Mouse (Mus musculus): Measurements from ENCODE around the gene Hcn3. TPM values are rescaled to one million over a fixed set of nuclear protein-coding genes. Genes with fewer than 3 reads are reported as not detected.
"Not testable (repeated sequence)": the region's sequence is repeated elsewhere in the genome, so short reads cannot be mapped to it uniquely, and the experiment has no call there.

Gene Hcn3
- polyA plus RNA-seq, 1 experiment from 2014 or later: 59.3 TPM

DNA sequence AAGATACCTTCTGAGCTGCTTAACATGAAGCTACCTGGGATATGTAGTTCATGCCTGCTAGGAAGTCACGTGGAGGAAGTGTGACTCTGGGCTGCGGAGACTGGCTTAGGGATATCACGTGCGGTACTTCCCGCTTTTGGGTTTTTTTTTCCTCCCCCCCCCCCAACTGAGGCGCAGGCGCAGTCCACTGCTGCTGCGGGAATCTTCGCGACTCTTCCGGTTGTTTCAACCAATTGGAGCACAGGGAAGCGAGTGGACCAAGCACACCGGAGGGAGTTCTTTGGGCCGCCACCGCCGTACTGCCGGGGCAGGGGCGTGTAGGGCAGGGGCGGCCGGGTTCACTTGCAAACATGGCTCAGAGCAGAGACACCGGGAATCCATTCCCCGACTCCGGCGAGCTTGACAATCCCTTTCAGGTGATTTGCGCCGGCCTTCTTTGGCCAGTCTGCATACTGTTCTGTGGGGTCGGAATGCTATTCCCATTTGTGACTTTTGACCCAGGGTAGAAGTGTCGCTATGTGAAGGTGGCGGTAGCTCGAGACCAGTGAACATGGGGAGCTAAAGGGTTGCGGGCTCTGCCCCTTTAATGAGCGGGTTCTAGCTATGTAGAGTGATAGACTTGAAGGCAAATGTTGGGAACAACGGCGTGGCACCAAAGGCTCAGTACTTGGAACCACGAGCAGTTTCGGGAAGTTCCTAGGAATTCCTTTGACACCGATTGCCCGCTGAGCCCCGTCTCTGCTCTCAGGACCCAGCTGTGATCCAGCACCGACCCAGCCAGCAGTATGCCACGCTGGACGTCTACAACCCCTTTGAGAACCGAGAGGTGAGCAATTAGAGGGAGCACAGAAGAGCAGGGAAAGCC lies 17.5 kb upstream of the Hcn3 start, which contains the start of gene Scamp3:
Gene Scamp3, plus strand, starts transcription at position 232 of the 865 bp plus-strand sequence.
- peak within 1 kb of the TSS; percentile 77 for H3K9ac ChIP-seq (replicated peaks)
- H3K27ac ChIP-seq (replicated peaks): peak within 1 kb of the TSS; percentile 87
- under 1% methylated on average over 43 of the region's 43 CpGs for WGBS
- H3K36me3 ChIP-seq: peaks cover 76% of the 10 kb centered on the region
- peak within 1 kb of the TSS; percentile 90 for H3K4me2 ChIP-seq
- H3K4me3 ChIP-seq (replicated peaks): peak within 1 kb of the TSS; percentile 76
- no peaks in the 10 kb centered on the region for H3K27me3 ChIP-seq (replicated peaks)
- H3K9me3 ChIP-seq (replicated peaks): no peaks in the 10 kb centered on the region
- peak; percentile 95 for ATAC-seq (ENCODE audit: low FRiP score)
- peaks cover 21% of the 10 kb centered on the region for H3K4me1 ChIP-seq

- ATAC-seq (ENCODE audit: low FRiP score): no peak
These were observed 16.4 kb upstream of the Hcn3 start for GRCm38 (mm10) chr3:89176421-89176820.

GRCm38 (mm10) chr3:89175544-89175943 lies 15.5 kb upstream of the Hcn3 start:
- H3K36me3 ChIP-seq: peaks cover 76% of the 10 kb centered on the region
- H3K4me3 ChIP-seq (replicated peaks): no peak overlapping the region
- WGBS: 93% methylated on average over 10 of the region's 10 CpGs
- ATAC-seq (ENCODE audit: low FRiP score): no peak
- no peak overlapping the region for H3K9ac ChIP-seq (replicated peaks)
- H3K9me3 ChIP-seq (replicated peaks): no peaks in the 10 kb centered on the region
- peaks cover 20% of the 10 kb centered on the region for H3K4me1 ChIP-seq
- H3K27me3 ChIP-seq (replicated peaks): no peaks in the 10 kb centered on the region
- H3K27ac ChIP-seq (replicated peaks): no peak overlapping the region
- H3K4me2 ChIP-seq: no peak overlapping the region

More at GRCm38 (mm10) chr3:89176421-89176820, 16.4 kb upstream of the Hcn3 start:
- 80% methylated on average over 7 of the region's 7 CpGs for WGBS
- Histone ChIP-seq H3K36me3 (peaks cover 77% of the 10 kb centered on the region), H3K9ac (replicated peaks) (no peak overlapping the region), H3K9me3 (replicated peaks) (no peaks in the 10 kb centered on the region), H3K27ac (replicated peaks) (no peak overlapping the region), H3K4me2 (no peak overlapping the region), H3K4me1 (peaks cover 20% of the 10 kb centered on the region), H3K27me3 (replicated peaks) (no peaks in the 10 kb centered on the region), H3K4me3 (replicated peaks) (no peak overlapping the region)

DNA sequence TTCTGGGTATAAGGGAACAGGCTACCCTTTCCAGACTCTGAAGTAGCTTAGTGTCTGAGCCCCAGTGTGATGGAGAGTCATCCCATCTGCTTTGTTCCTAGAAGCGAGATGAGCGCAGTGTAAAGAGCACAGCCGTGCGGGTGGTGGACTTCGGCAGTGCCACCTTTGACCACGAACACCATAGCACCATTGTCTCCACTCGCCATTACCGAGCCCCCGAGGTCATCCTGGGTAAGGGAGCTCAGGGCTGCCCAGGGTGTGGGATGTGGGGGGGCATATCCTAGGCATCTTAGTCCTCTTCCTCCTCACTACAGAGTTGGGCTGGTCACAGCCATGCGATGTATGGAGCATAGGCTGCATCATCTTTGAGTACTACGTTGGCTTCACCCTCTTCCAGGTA lies 14.8 kb upstream of the Hcn3 start:
- Histone ChIP-seq H3K4me2 (no peak overlapping the region), H3K9ac (replicated peaks) (no peak overlapping the region), H3K27ac (replicated peaks) (no peak overlapping the region), H3K9me3 (replicated peaks) (no peaks in the 10 kb centered on the region), H3K36me3 (peaks cover 76% of the 10 kb centered on the region), H3K4me3 (replicated peaks) (no peak overlapping the region), H3K4me1 (peaks cover 20% of the 10 kb centered on the region), H3K27me3 (replicated peaks) (no peaks in the 10 kb centered on the region)
- no peak for ATAC-seq (ENCODE audit: low FRiP score)
- WGBS: 91% methylated on average over 11 of the region's 11 CpGs

DNA sequence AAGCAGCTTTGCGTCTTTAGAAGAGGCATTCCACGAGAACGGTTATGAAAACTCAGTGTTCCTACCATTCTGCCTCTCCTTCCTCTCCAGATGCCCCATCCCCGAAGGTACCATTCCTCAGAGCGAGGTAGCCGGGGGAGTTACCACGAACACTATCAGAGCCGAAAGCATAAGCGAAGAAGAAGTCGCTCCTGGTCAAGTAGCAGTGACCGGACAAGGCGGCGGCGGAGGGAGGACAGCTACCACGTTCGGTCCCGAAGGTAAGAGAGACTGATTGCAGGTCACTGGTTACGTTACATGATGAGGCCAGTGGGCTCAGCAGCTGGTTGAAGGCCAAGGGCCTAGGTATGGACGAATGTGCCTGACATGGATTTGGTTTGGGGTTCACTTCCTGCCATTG lies 6.9 kb upstream of the Hcn3 start:
- WGBS: 94% methylated on average over 19 of the region's 19 CpGs
- no peak overlapping the region for H3K9ac ChIP-seq (replicated peaks)

DNA sequence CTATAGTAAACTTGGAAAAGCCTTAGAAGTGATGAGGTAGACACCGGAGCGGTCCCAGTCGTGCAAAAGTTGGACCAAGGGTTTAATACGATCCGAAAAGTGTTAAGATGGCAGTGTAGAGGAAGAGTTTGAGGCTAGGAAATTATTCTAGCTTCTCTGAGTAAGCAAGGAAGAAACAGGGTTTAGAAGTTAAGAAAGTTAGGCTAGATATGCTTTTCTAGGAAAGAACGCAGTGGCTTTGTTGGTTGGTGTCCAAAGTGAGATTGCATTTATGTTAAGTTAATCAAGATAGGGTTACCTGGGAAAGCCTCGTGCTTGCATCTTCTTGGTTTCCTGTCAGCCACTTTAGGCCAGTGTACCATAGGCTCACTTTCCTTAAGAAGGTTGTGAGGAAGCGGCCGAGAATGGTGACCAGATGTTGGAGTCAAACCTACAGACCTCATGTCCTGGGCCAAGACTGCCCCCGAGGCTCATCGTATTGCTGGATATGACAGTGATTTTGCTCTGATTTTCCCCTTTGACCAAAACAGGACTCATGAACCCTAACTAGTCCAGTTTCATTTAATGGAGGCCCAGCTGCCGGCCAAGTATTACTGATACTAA lies 5.4 kb upstream of the Hcn3 start:
- Histone ChIP-seq H3K27ac (replicated peaks) (peak overlapping the region; percentile 97), H3K9me3 (replicated peaks) (no peaks in the 10 kb centered on the region), H3K27me3 (replicated peaks) (no peaks in the 10 kb centered on the region), H3K4me2 (peak overlapping the region; percentile 73), H3K4me1 (peaks cover 28% of the 10 kb centered on the region), H3K4me3 (replicated peaks) (peak overlapping the region; percentile 94), H3K9ac (replicated peaks) (peak overlapping the region; percentile 95), H3K36me3 (peaks cover 34% of the 10 kb centered on the region)
- WGBS: 26% methylated on average over 12 of the region's 12 CpGs
- ATAC-seq (ENCODE audit: low FRiP score): no peak

More for the DNA sequence above, 6.9 kb upstream of the Hcn3 start:
- H3K4me3 ChIP-seq (replicated peaks): no peak overlapping the region
- ATAC-seq (ENCODE audit: low FRiP score): no peak
- no peak overlapping the region for H3K4me2 ChIP-seq
- H3K4me1 ChIP-seq: peaks cover 26% of the 10 kb centered on the region
- no peaks in the 10 kb centered on the region for H3K27me3 ChIP-seq (replicated peaks)
- no peak overlapping the region for H3K27ac ChIP-seq (replicated peaks)
- no peaks in the 10 kb centered on the region for H3K9me3 ChIP-seq (replicated peaks)
- H3K36me3 ChIP-seq: peaks cover 48% of the 10 kb centered on the region

- Histone ChIP-seq H3K27ac (replicated peaks) (peak within 1 kb of the TSS; percentile 97), H3K27me3 (replicated peaks) (no peaks in the 10 kb centered on the region), H3K4me2 (peak within 1 kb of the TSS; percentile 73), H3K9me3 (replicated peaks) (no peaks in the 10 kb centered on the region), H3K4me1 (peaks cover 32% of the 10 kb centered on the region), H3K9ac (replicated peaks) (peak within 1 kb of the TSS; percentile 95), H3K4me3 (replicated peaks) (peak within 1 kb of the TSS; percentile 94), H3K36me3 (peaks cover 27% of the 10 kb centered on the region)
- ATAC-seq (ENCODE audit: low FRiP score): peak; percentile 94
- WGBS: under 1% methylated on average over 76 of the region's 79 CpGs
These were observed 4.7 kb upstream of the Hcn3 start, which contains the start of gene Clk2 for GRCm38 (mm10) chr3:89164506-89165267. Clk2 (plus strand) TSS chr3:89164795.

DNA sequence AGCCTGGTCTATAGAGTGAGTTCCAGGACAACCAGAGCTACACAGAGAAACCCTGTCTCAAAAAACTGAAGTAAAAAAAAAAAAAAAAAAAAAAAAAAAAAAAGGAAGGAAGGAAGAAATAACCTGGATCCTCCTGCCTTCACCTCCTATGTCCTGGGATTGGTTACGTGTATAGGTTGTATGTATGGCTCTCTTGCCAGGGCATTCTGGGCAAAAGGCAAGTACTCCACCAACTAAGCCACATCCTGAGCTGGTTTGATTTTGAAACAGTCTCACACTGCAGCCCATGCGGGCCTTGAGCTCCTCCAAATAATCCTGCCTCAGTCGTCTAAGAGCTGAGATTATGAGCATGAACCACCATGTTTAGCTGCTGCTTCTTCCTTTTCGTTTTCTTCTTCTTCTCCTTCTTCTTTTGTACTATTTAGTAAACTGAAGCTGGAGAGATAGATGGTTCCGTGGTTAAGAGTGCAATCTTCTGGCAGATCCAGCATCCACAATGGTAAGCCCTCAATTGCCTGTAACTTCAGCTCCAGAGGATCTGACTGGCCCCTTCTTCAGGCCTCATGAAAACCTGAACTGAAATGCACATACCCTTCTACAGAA lies 3.7 kb upstream of the Hcn3 start:
- 83% methylated on average over 5 of the region's 5 CpGs for WGBS
- no peaks in the 10 kb centered on the region for H3K27me3 ChIP-seq (replicated peaks)
- H3K4me3 ChIP-seq (replicated peaks): peak overlapping the region; percentile 94
- H3K9ac ChIP-seq (replicated peaks): peak overlapping the region; percentile 95
- ATAC-seq (ENCODE audit: low FRiP score): no peak
- peaks cover 41% of the 10 kb centered on the region for H3K4me1 ChIP-seq
- peaks cover 17% of the 10 kb centered on the region for H3K36me3 ChIP-seq
- H3K27ac ChIP-seq (replicated peaks): peak overlapping the region; percentile 97
- H3K4me2 ChIP-seq: peak overlapping the region; percentile 73
- H3K9me3 ChIP-seq (replicated peaks): no peaks in the 10 kb centered on the region

DNA sequence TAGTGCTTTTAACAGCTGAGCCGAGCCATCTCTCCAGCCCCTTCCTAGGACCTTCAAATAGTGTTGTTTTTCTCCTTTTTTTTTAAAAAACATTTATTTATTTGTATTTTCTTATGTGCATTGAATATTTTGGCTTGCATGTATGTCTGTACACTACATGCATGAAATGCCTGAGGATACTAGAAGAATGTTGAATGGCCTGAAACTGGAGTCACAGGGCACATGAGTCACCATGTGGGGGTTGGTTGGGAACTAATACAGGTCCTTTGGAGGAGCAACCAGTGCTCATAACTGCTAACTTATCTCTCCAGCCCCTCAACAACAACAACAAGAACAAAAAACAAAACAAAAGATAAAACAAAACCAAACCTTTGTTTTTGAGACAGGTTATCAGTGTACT lies 3.1 kb upstream of the Hcn3 start:
- H3K9me3 ChIP-seq (replicated peaks): no peaks in the 10 kb centered on the region
- H3K9ac ChIP-seq (replicated peaks): no peak overlapping the region
- H3K4me3 ChIP-seq (replicated peaks): no peak overlapping the region
- H3K27me3 ChIP-seq (replicated peaks): no peaks in the 10 kb centered on the region
- H3K27ac ChIP-seq (replicated peaks): no peak overlapping the region
- H3K36me3 ChIP-seq: peaks cover 11% of the 10 kb centered on the region
- peaks cover 47% of the 10 kb centered on the region for H3K4me1 ChIP-seq
- no peak for ATAC-seq (ENCODE audit: low FRiP score)
- 85% methylated on average over 1 of the region's 1 CpGs for WGBS
- no peak overlapping the region for H3K4me2 ChIP-seq

DNA sequence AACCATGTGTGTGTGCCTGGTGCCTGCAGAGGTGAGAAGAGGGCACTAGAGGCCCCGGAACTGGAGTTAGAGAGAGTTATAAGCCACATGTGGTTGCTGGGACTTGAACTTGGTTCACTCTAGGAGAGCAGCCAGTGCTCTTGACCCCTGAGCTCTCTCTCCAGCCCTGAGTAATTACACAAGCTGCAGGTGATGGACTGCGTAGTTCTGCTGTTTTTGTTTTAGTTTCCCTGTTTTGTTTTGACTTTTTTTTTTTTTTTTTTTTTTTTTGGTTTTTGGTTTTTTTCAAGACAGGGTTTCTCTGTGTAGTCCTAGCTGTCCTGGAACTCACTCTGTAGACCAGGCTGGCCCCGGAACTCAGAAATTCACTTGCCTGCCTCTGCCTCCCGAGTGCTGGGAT lies 1.8 kb upstream of the Hcn3 start:
- H3K9me3 ChIP-seq (replicated peaks): no peaks in the 10 kb centered on the region
- H3K9ac ChIP-seq (replicated peaks): no peak overlapping the region
- peaks cover 56% of the 10 kb centered on the region for H3K4me1 ChIP-seq
- 80% methylated on average over 4 of the region's 4 CpGs for WGBS
- peaks cover under 1% of the 10 kb centered on the region; the same call in 1 of the 2 replicates for H3K36me3 ChIP-seq
- no peak for ATAC-seq (ENCODE audit: low FRiP score)
- H3K4me2 ChIP-seq: no peak overlapping the region
- no peak overlapping the region for H3K27ac ChIP-seq (replicated peaks)
- no peaks in the 10 kb centered on the region for H3K27me3 ChIP-seq (replicated peaks)
- no peak overlapping the region for H3K4me3 ChIP-seq (replicated peaks)

DNA sequence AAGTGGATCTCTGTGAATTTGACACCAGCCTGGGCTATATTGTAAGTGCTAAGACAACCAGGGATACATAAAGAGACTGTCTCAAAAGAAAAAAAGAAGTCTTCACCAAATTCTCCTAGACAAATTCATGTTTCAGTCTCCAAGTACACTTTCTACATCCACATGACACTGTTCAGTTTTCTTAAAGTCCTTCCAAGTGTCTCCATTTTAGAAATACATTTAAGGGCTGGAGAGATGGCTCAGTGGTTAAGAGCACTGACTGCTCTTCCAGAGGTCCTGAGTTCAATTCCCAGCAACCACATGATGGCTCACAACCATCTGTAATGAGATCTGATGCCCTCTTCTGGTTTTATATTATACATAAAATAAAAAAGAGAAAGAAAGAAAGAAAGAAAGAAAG lies 1.2 kb upstream of the Hcn3 start:
- H3K36me3 ChIP-seq; H3K27me3 ChIP-seq (replicated peaks); ATAC-seq (ENCODE audit: low FRiP score); H3K9ac ChIP-seq (replicated peaks); H3K4me3 ChIP-seq (replicated peaks); H3K4me2 ChIP-seq; H3K9me3 ChIP-seq (replicated peaks); H3K27ac ChIP-seq (replicated peaks): not testable (repeated sequence)
- H3K4me1 ChIP-seq: peaks cover 50% of the 10 kb centered on the region
